Mouse (Mus musculus) lung, postnatal 0 days (tissue): ENCODE data around the gene Gcnt2. TPM values are rescaled to one million over a fixed set of nuclear protein-coding genes. Genes with fewer than 3 reads are reported as not detected.
"Not testable (repeated sequence)": the region's sequence is repeated elsewhere in the genome, so short reads cannot be mapped to it uniquely, and the experiment has no call there.

Experiments
- ATAC-seq: fragments of 200-750 bp; cut with Nextera tagmentation; 2 replicates; pipeline ENCODE4 v1.8.0; 2017; ENCODE audit warnings: moderate library complexity
- DNase-seq: peaks from one replicate; pipeline ENCODE4 v3.0.0-alpha.2; 2016; ENCODE audit warnings: low spot score
- H3K27ac ChIP-seq: fragments of 300-500 bp; sonication (generic); 2 replicates; pipeline ENCODE4 v1.5.1; 2014; ENCODE audit warnings: antibody characterized with exemption, mild to moderate bottlenecking, low read length, mixed read lengths
- H3K27me3 ChIP-seq: fragments of 300-500 bp; sonication (generic); replicated peaks from 2 replicates; pipeline ENCODE4 v1.6.1; 2014; ENCODE audit warnings: low read length, mixed read lengths; ENCODE audit not compliant: insufficient read depth
- H3K36me3 ChIP-seq: fragments of 300-500 bp; sonication (generic); 2 replicates; pipeline ENCODE4 v1.6.1; 2014; ENCODE audit warnings: low read length, mixed read lengths; ENCODE audit not compliant: insufficient read depth
- H3K4me1 ChIP-seq: fragments of 300-500 bp; sonication (generic); 2 replicates; pipeline ENCODE4 v1.6.1; 2014; ENCODE audit warnings: antibody characterized with exemption, low read depth, low read length, mixed read lengths; ENCODE audit not compliant: insufficient read depth
- H3K4me2 ChIP-seq: fragments of 300-500 bp; sonication (generic); replicated peaks from 2 replicates; pipeline ENCODE4 v1.6.1; 2014; ENCODE audit warnings: low read depth, mild to moderate bottlenecking, low read length, moderate library complexity, mixed read lengths
- H3K4me3 ChIP-seq: fragments of 300-500 bp; sonication (generic); 2 replicates; pipeline ENCODE4 v1.5.1; 2014; ENCODE audit warnings: low read depth, low read length
- H3K9ac ChIP-seq: fragments of 300-500 bp; sonication (generic); replicated peaks from 2 replicates; pipeline ENCODE4 v1.6.1; 2014; ENCODE audit warnings: low read depth, mild to moderate bottlenecking
- H3K9me3 ChIP-seq: fragments of 300-500 bp; sonication (generic); 2 replicates; pipeline ENCODE4 v1.6.1; 2016; ENCODE audit warnings: low read length, mixed read lengths
- CTCF ChIP-seq: IDR thresholded peaks from 2 replicates; pipeline ENCODE4 v1.5.1; 2016; ENCODE audit warnings: antibody characterized with exemption, mild to moderate bottlenecking
- EP300 ChIP-seq: IDR thresholded peaks from 2 replicates; pipeline ENCODE4 v1.6.1; 2016; ENCODE audit warnings: antibody characterized with exemption, mild to moderate bottlenecking, control low read depth
- WGBS: fragments of 180-500 bp; shearing (Covaris S2); extraction: QIAGEN DNeasy Blood & Tissue Kit; methylation state at CpG from one replicate; pipeline ENCODE4 v1.1.7; 2014; 5-methylcytosine and 5-hydroxymethylcytosine counted together
- polyA plus RNA-seq: library from polyadenylated mRNA; unstranded; fragments of >200 nt; fragmentation: Nextera tagmentation; extraction: Ambion mirVana; gene quantifications from 2 replicates; pipeline ENCODE4 v1.2.1, GENCODE M21; 2015

Gcnt2 gene
- polyA plus RNA-seq, 1 experiment from 2014 or later, result 10.9 TPM

- ATAC-seq, result peak; percentile 35; the same call in 1 of the 2 replicates
Observed at GRCm38 (mm10) chr13:40979321-40979720, 119.8 kb downstream of the Gcnt2 start.

GRCm38 (mm10) chr13:40982759-40983158 is 123.2 kb downstream of the Gcnt2 start:
- Histone ChIP-seq H3K27ac (no peak overlapping the region), H3K4me2 (no peak overlapping the region), H3K36me3 (no peaks in the 10 kb centered on the region), H3K4me3 (no peak overlapping the region), H3K9me3 (no peaks in the 10 kb centered on the region), H3K9ac (no peak overlapping the region), H3K4me1 (no peaks in the 10 kb centered on the region), H3K27me3 (no peaks in the 10 kb centered on the region)
- ATAC-seq, result no peak
- no peak for DNase-seq
- 87% methylated on average over 1 of the region's 1 CpGs for WGBS
- TF ChIP-seq EP300, result no peak
- no peak for TF ChIP-seq CTCF

More at GRCm38 (mm10) chr13:40979321-40979720, 119.8 kb downstream of the Gcnt2 start:
- no peaks in the 10 kb centered on the region for H3K27me3 ChIP-seq
- H3K9me3 ChIP-seq, result no peaks in the 10 kb centered on the region
- H3K4me2 ChIP-seq, result no peak overlapping the region
- no peak overlapping the region for H3K4me3 ChIP-seq
- peak; percentile 57 for DNase-seq
- no peaks in the 10 kb centered on the region for H3K4me1 ChIP-seq
- H3K9ac ChIP-seq, result no peak overlapping the region
- no peaks in the 10 kb centered on the region for H3K36me3 ChIP-seq
- WGBS, result 26% methylated on average over 2 of the region's 2 CpGs
- TF ChIP-seq EP300 (no peak), CTCF (peak; percentile 58)
- H3K27ac ChIP-seq, result no peak overlapping the region

GRCm38 (mm10) chr13:40986081-40986480 is 126.5 kb downstream of the Gcnt2 start:
- H3K27ac ChIP-seq, result no peak overlapping the region
- no peaks in the 10 kb centered on the region for H3K9me3 ChIP-seq
- DNase-seq, result no peak
- H3K4me2 ChIP-seq, result no peak overlapping the region
- no peak overlapping the region for H3K4me3 ChIP-seq
- H3K4me1 ChIP-seq, result no peaks in the 10 kb centered on the region
- WGBS, result 91% methylated on average over 5 of the region's 5 CpGs
- H3K9ac ChIP-seq, result no peak overlapping the region
- ATAC-seq, result no peak
- TF ChIP-seq CTCF, result no peak
- TF ChIP-seq EP300, result no peak
- H3K27me3 ChIP-seq, result no peaks in the 10 kb centered on the region
- no peaks in the 10 kb centered on the region for H3K36me3 ChIP-seq

DNA sequence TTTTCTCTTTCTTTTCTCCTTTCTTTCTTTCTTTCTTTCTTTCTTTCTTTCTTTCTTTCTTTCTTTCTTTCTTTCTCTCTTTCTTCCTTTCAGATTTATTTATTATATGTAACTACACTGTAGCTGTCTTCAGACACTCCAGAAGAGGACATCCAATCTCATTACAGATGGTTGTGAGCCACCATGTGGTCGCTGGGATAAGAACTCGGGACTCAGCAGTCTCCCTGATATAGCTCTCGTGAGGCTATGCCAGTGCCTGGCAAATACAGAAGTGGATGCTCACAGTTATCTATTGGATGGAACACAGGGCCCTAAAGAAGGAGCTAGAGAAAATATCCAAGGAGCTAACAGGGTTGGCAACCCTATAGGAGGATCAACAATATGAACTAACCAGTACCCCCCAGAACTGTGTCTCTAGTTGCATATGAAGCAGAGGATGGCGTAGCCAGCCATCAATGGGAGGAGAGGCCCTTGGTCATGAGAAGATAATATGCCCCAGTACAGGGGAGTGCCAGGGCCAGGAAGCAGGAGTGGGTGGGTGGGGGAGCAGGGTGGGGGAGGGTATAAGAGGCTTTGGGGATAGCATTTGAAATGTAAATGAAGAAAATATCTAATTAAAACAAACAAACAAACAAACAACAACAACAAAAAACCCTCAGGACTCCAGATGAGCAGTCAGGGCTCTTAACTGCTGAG is 128.2 kb downstream of the Gcnt2 start:
- whole genome bisulfite sequencing, result 63% methylated on average over 4 of the region's 4 CpGs
- not testable (repeated sequence) for ATAC-seq, H3K4me1 ChIP-seq, DNase-seq, H3K27me3 ChIP-seq, H3K4me3 ChIP-seq, H3K9me3 ChIP-seq, H3K9ac ChIP-seq, H3K27ac ChIP-seq, H3K4me2 ChIP-seq, H3K36me3 ChIP-seq

DNA sequence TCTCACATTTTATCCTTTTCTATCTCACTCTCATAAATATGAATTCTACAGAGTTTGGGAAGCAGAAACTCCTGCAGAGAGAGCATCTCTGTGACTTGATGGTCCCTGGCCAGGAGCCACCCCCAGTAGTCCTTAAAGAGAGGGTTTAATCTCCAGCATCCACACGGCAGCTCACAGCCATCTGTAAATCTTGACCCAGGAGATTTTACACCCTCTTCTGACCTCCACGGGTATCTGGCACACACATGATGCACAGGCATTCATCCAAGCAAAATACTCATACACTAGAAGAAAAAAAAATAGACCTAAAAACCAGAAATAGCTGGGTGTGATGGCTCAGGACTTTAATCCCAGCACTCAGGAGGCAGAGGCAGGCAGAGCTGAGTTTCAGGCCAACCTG is 128.9 kb downstream of the Gcnt2 start:
- Histone ChIP-seq H3K9me3 (no peaks in the 10 kb centered on the region), H3K36me3 (no peaks in the 10 kb centered on the region), H3K4me2 (no peak overlapping the region), H3K4me1 (no peaks in the 10 kb centered on the region), H3K4me3 (no peak overlapping the region), H3K27me3 (no peaks in the 10 kb centered on the region), H3K27ac (no peak overlapping the region), H3K9ac (no peak overlapping the region)
- TF ChIP-seq CTCF (no peak), EP300 (no peak)
- no peak for ATAC-seq
- WGBS, result 72% methylated on average over 2 of the region's 2 CpGs
- DNase-seq, result no peak

DNA sequence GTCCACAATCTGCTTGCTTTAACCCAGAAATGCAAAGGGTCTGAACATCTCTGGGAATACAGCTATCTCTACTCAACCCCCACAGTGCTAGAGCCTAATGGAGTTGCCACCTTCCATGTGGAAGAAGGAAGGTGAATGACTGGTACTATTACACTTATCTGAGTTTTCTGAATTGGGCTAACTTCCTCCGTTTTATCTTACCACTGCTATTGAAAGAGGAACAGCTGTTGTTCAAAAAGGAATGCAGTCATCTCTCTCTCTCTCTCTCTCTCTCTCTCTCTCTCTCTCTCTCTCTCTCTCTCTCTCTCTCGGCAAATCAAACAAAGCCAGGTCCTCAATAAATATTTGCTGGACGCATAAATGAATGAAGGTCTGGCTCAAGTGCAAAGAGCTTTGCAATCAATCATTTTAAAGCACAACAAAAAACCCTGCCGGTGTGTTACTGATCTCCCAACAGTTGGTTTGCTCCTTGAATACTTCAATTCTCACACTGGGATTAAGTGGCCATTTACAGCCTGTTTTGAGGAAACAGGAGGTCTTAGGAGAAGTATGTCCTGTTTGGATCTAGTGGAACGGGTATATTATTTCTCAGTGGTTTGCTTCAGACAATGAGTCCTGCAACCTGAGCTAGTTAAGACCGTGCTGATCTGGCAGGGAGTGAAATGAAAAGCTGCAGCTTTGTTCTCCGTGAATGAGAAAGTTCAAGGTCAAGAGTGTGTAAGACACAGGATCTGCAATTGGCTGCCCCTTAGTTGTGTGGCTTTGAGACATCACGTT is 135.1 kb downstream of the Gcnt2 start:
- no peak for TF ChIP-seq CTCF
- no peak for TF ChIP-seq EP300
- Histone ChIP-seq H3K27ac (no peak overlapping the region), H3K4me1 (no peaks in the 10 kb centered on the region), H3K9ac (no peak overlapping the region), H3K4me2 (no peak overlapping the region), H3K4me3 (no peak overlapping the region), H3K9me3 (no peaks in the 10 kb centered on the region), H3K27me3 (no peaks in the 10 kb centered on the region), H3K36me3 (no peaks in the 10 kb centered on the region)
- ATAC-seq (no peak; the same call in 1 of the 2 replicates), DNase-seq (peak; percentile 10)
- WGBS, result 10% methylated on average over 8 of the region's 8 CpGs

DNA sequence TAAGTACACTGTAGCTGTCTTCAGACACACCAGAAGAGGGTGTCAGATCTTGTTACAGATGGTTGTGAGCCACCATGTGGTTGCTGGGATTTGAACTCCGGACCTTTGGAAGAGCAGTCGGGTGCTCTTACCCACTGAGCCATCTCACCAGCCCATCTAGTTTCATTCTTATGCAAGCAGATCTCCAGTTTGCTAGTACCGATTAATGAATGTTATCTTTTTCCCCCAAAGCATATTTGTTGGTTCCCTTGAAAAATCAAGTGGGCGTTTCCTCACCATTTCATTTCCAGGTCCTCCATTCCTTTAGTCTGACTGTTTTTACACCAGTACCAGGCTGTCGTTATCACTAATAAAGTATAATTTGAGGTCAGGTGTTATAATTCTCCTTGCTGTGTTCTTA is 139.0 kb downstream of the Gcnt2 start:
- not testable (repeated sequence) for H3K36me3 ChIP-seq, ATAC-seq
- WGBS, result 86% methylated on average over 5 of the region's 5 CpGs

More for the DNA sequence above, 139.0 kb downstream of the Gcnt2 start:
- not testable (repeated sequence) for H3K4me1 ChIP-seq, H3K27me3 ChIP-seq, H3K9ac ChIP-seq, H3K4me2 ChIP-seq, H3K4me3 ChIP-seq, H3K27ac ChIP-seq, DNase-seq, H3K9me3 ChIP-seq
